Mouse (Mus musculus): ENCODE measurements around the gene Adgrf2. TPM values are rescaled to one million over a fixed set of nuclear protein-coding genes. Genes with fewer than 3 reads are reported as not detected.

Adgrf2 gene
- under 1 TPM; 0.26 to 0.29 TPM for total RNA-seq (2021)
- long read RNA-seq, experiment 1: 0 reads
- long read RNA-seq, experiment 2: 0 reads

DNA sequence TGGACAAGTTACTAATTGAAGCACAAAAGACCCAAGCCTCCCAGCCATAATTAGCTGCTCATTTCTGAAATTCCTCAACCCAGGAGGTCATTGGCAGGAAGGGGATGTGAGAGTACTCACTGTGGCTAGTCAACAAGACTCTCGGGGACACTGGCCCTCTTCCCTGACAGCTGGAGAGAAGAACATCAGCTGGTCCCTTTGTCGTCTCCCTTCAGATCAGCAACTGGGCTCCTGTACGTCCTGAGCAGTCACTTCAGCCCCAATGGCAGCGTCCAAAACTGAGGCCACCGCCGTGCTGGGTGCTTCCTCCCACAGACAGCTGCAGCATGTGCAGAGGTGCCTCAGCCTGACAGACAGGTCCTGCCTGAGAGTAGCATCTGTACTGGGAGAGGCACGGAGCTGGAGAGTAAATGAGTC, at the start of gene Adgrf2:
Gene Adgrf2, minus strand, starts transcription at position 379 of the 417 bp plus-strand sequence.
- DNase-seq (ENCODE audit: low spot score in 2 of 2): peak in 1 of 2 experiments; percentile 29

DNA sequence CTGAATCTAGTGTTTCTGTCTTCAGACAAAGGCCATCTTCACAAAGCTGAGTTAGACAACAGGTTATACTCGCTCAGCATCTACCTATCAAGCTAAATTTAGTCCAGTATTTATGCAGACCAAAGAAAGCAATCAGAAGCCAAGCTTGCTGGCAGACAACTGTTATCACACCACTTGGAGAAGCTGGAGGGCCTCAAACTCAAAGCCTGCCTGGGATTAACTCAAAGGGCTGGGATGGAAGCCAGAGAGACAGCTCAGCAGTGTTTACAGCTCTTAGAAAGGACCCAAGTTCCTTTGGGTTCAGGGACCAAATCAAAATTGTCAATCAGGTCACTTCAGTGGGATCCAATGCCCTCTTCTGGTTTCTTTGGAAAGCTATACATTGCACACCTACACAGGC, 48.8 kb upstream of the Adgrf2 start:
- no peak for DNase-seq (ENCODE audit: low spot score in 2 of 2)

DNA sequence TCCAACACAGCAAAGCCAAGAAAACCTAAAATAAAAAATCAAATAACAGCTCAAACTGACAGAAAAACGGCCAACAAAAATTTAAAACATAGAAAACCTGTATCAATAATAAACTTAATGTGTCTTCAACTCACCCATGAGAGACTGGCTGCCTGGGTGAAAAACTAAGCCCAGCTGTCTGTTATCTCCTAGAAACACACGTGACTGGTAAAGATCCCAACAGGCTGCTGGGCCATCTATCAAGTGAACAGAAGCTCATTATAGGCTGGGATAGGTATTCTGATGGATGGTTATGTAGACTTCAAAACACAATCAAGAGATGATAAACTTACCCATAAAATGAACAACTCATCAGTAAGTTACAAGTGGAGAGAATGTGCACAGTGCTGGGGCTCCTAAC, 47.7 kb upstream of the Adgrf2 start:
- DNase-seq (ENCODE audit: low spot score in 2 of 2): no peak

DNA sequence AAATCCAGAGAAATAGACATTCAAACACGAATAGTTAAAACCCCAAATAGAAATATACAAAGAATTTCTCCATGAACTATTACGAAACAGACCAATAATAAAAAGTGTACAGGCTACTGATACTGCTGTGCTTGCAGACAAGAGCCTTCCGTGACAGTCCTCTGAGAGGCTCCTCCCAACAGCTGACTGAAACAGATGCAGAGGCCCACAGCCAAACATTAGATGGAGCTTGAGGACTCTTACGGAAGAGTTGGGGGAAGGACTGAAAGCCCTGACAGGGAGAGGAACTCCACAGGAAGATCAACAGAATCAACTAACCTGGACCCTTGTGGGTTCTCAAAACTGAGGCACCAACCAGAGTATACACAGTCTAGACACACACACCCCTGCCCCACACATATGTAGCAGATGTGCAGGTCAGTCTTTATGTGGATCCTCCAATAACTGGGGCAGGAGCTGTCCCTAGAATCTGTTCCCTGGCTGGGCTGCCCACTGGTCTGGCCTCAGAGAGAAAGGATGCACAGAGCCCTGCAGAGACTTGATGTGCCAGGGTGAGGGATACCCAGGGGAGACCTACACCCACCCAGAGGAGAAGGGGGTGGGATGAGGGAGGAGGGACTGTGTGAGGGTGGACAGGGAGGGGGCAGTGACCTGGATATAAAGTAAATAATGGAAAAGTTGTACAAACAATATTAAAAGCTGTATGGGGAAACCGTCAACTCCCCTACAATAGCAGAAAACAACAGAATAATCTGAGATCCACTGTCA, 46.9 kb upstream of the Adgrf2 start:
- peak in 1 of 2 experiments; percentile 31 for DNase-seq (ENCODE audit: low spot score in 2 of 2)

DNA sequence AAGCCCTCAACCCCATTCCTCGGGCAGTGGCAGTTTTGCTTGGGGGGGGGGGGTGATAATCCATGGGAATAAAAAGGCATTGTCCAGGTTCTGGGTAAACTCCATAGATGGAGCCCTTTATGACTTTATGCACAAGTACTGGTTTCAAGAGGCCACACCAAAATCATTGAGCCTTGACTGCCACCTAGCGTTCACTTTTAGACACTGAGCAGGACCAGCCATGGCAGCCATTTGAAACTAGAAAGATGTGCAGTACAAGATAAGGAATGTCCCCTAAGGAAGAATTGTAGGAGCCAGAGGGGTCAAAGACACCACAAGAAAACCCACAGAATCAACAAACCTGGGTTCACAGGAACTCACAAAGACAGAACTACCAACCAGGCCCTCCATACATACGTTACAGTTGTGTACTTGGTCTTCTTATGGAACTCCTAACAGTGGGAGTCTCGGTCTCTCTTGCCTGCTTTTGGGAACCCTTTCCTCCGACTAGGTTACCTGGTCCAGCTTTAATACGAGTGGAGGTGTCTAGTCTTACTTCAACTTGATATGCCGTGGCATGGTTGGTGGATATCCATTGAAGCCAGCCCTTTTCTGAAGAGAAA, 40.3 kb upstream of the Adgrf2 start:
- peak; percentile 35 to 55 for DNase-seq (ENCODE audit: low spot score in 2 of 2)

DNA sequence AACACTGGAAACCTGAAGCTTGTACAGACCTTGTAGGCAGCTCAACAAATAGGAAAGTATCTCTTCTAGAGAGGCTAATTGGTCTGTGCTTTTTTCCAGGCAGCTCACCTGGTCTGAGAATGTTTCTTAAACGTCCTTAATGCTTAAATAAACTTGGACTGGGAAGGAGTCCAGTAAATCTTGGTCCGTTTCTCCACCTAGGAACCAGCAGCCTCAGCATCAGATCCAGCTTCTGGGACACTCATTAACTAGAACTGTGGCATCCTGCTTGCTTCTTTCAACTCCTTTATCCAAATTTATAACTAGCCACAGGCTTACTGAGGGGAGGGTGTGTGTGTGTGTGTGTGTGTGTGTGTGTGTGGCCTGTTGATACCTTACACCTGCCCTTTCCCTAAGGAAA, 11.8 kb upstream of the Adgrf2 start:
- no peak for DNase-seq (ENCODE audit: low spot score in 2 of 2)

DNA sequence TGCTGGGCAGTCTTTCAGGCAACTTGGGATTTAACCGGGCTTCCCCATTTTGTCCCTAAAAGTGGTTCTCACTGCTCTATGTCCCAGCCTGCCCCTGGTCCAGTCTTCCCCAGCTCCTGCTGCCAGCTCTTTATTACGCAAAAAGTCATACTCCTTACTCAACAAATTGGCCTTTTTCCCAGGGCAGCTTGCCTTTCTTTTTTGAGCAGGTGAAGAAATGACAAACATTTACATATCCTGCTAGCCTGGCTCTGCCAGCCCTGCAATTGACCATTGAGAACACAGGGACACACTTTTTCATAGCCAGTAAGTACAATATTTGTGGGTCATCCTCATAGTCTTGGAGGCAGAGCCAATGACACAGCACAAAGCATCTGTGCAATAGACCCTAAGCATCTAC, 10.2 kb upstream of the Adgrf2 start:
- DNase-seq (ENCODE audit: low spot score in 2 of 2): no peak

DNA sequence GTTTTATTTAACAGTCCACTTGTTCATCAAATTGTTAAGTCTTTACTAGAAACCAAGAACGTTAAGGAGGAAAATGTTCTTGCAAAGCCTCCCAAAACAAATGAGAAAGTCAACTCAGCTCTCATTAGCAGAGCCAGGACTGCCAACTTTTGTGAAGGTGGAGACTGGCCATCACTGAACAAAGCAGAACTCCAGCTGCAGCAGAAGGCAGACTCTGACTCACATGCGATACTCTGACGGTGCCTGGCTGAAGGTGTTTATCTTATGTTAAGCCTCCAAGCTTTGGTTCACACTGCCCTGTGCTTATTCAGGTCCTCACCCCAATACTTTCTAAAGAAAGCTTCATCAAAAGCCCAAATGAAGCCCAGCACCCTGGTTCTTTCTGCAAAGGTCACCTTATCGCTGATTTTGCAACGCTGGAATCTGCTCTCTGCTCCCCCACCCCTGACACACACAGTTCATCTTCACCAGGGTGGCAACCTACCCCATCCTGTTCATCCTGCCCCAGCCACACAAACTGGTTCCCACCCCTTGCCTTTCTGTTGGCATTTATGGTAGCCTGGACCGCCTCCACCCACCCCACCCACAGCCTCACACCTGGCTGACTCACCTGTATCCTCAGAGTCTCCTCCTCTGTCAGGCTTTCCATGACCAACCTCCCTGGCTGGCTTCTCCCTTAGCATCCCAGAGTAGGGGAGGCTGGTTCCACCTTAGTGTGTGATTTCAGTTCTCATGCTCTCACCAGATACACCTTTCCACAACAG, 3.9 kb upstream of the Adgrf2 start:
- DNase-seq (ENCODE audit: low spot score in 2 of 2): no peak

DNA sequence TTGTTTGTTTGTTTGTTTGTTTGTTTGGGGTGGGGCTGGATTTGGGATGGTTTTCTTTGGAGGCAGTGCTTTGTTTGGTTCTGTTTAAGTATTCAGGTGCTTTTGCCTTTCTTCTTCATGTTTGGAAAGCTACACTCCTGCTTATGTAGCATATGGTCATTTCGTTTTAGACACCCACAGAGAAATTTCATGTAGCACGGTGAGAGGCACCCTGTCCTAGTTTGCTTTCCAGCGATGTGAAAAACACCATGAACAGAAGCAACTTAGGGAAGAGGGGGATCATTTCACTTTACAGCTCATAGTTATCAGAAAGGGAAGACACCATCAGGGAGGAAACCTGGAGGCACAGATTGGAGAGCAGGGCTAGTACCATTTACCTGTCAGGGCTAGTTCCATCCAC, 844 bp upstream of the Adgrf2 start:
- no peak for DNase-seq (ENCODE audit: low spot score in 2 of 2)

DNA sequence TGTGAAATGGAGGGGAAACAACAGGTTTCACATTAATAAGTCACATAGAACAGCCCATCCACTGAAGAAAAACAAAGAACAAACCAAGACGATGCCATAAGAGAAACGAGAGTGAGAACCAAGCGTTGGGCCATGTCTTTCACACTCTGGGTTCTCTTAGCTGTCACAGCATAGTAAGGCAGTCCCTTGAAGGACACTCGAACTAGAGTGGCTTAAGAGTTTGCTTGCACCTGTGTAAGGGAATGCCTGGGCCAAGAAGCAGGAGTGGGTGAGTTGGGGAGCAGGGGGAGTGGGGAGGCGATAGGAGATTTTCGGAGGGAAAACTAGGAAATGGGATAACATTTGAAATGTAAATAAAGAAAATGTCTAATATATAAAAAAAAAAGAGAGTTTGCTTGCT, 3.2 kb downstream of the Adgrf2 start:
- DNase-seq (ENCODE audit: low spot score in 2 of 2): no peak

DNA sequence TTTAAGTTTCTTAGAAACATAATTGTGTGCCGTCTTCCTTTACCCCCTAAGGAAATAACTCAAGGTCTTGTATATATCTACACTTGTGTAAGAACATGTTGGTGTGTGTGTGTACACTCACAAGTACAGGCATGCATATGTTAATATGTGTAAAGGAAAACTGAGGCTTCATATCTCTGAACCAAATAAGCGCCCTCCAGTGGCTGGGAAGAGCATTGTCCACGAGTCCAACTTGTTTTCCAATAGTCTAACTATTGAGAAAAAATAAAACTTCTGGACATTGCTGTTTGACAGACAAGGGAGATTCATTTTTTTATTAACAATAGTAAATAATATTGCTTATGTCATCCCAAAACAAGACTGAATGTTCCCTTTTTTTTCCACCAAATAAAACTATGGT, 24.8 kb downstream of the Adgrf2 start:
- DNase-seq (ENCODE audit: low spot score in 2 of 2): no peak

DNA sequence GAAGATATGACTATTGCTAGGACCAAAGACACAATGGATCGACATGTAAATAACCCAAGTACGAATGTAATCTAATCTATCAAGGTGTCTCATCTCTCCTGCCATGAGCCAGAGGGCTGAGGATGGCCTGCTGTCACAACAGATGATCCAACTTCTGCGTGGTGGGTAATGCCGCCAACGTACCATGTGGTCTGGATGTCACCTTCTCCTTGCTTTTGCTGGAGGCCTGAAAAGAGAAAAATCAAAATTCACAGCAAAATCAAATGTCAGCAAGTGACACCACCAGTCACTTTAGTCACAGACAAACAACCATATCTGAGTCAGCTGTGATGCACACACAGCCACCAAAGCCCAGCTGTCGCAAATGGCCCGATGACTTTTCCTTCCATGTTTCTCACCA, 27.0 kb downstream of the Adgrf2 start:
- DNase-seq (ENCODE audit: low spot score in 2 of 2): no peak

DNA sequence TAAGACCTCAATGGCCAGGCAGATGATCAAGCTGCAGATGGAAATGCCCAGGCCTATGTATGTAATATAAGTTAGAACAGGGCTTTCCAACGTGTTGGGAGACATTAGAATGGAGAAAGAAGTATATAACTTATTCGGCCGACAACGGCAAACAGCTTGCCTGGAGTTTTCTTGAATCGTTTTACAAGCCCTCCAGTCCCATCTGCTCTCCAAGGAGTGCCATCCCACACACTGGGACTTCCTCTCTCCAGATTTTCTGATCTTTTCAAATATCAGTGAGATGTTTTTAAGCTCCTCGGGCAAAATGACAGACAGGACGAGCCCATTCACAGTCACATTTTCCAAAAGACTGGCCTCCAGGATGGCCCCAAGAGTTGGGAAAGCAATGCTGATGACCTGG, 31.3 kb downstream of the Adgrf2 start:
- no peak for DNase-seq (ENCODE audit: low spot score in 2 of 2)

DNA sequence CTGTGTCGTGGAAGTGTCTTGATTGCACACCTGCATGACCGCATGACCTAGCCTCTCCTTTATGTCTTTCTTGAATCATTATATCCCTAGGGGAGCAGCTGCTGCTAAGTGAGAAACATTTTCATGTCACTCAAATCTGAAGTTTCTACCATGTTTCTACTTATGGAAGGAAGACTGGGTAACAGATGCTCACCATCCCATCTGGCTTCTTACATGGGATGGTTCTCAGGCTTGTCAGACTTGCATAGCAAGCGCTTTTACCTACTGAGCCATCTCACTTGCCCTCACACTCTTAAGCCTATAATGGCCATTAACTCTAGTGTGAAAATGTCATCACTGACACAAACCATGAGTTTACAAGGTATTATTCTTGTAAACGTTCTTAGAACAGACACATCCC, 36.4 kb downstream of the Adgrf2 start:
- DNase-seq (ENCODE audit: low spot score in 2 of 2): no peak

DNA sequence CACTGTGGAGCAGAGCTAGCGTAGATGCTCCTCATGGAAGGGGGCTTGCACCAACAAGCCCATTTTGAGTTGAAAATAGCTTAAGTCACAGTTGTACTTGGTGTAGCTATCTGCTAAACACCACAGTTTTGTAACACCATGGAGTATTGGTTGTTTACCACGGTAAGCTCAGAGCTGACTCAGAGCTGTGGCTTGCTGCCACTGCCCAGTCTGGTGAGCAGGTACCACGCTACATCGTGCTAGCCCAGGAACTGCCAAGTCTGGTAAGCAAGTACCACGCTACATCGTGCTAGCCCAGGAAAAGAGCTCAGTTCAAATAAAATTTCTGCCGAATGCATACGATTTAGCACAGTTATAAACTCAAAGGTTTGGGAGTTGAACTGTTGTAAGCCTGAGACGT, 39.8 kb downstream of the Adgrf2 start:
- DNase-seq (ENCODE audit: low spot score in 2 of 2): no peak

DNA sequence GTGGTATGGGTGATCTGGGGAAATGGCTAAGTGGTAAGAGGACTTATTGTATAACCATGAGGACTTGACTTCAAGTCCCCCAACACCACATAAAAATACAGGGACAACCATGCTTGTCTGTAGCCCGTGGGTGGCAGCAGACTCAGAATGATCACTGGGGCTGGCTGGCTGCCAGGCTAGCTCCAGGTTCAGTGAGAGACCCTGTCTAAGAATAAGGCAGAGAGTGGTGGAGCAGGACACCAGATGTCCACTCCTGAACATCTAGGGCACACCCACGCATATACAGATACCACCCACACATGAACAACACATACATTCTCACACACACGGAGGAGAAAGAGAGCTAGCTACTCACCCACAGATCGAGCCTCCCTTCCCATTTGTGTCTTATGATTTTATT, 47.2 kb downstream of the Adgrf2 start:
- DNase-seq (ENCODE audit: low spot score in 2 of 2): peak in 1 of 2 experiments; percentile 16

DNA sequence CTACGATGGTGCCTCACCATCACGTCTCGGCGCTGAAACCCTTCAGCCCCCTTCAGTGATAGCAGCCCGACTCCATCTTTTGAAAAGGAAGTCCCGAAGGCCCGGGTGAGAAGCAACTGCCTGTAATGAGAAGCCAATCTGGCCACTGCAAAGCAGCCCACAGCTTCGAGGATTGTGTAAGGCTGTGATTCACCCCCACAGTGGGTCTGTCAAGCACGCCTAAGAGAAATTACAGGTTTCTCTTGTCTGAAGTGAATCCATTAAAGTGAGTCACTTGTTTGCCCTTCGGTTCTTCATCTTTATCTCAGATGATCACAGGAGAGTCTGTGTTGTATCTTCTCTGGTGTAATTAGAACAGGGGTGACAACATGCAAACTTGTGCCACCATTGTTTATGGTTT, 49.8 kb downstream of the Adgrf2 start, which contains the start of gene Adgrf4:
Gene Adgrf4, minus strand, starts transcription at position 149 of the 400 bp plus-strand sequence.
- no peak for DNase-seq (ENCODE audit: low spot score in 2 of 2)

DNA sequence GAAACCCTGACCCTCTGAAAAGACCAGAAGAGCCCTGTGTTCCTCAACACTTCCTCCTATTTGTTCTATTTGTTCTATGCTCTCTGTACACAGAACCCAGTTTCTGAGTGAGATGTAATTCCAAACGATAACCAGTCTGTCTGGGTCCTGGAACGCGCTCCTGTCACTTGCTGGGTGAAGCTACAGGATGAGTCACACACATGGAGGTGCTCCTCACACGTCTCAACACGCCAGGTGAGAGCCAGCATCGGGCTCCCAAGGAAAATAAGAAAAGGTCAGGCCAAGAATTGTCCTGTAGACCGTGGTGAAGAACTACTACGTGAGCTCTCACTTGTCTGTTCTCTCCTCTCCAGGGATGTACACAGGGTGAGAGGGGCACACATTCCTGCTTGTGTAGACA, 51.4 kb downstream of the Adgrf2 start:
- no peak for DNase-seq (ENCODE audit: low spot score in 2 of 2)

Data from gastrocnemius, postnatal 4 days (tissue).